Mouse (Mus musculus) G1E (cell line): ENCODE data around the gene Zkscan6.

ENCODE experiments used
- CTCF ChIP-seq: IDR thresholded peaks from 2 replicates; pipeline ENCODE4 v1.5.1; 2012; ENCODE audit warnings: low read depth, low read length, inconsistent platforms, mixed read lengths
- GATA1 ChIP-seq: IDR thresholded peaks from 2 replicates; pipeline ENCODE4 v1.6.1; 2012; ENCODE audit warnings: borderline replicate concordance, low read length, inconsistent platforms, mixed read lengths

- TF ChIP-seq CTCF (no peak), GATA1 (no peak)
Observed at GRCm38 (mm10) chr11:65877146-65877775, 70.3 kb downstream of the Zkscan6 start.
